Mouse (Mus musculus) frontal cortex, postnatal 14 days (tissue): ENCODE results near the gene Slc9b2.
A peak's percentile ranks its signal among the peaks of the same experiment; 100 is the strongest.

Source experiments
- DNase-seq, 2 experiments: peaks; one replicate each; pipeline ENCODE4 v3.0.0; 2022; ENCODE audit warnings: low spot score in 2 of 2

Slc9b2 gene

DNA sequence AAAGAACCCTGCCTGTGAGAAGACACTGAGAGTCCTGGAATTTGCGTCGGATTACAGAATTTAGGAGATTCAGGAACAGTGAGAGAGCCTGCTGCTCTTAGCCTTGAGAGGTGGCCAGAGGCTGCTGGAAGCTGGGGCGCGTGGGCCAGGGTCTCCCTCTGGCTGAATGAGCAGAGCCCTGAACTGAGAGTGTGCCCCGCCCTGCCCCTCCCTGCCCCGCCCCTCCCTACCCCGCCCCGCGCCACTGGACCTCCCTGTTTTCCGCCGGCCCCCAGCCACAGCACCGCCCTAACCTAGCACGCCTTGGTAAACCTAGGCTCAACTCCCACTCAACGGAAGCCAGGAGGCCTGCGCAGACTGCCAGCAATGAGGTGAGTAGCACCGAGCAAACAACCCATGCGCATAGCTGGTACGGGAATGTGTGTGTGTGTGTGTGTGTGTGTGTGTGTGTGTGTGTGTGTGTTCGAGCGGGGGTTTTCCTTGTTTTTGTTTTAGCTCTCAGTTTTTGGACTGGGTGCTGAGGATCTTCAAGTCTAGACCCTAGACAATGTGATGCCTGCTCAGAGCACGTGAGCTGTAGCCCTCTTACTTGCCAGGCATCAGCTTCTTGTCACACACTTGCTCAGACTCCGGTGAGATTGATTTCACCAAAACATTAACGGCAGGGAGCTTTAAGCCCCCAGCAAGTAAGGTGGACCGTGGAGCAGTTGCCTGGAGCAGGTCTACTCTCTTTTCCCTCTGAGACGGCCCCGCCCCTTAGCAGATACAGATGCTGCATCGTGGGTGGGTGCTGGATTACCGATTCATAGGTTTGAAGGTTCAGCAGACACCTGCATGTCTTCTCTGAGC, at the start of gene Slc9b2:
Slc9b2 (plus strand) TSS at position 290 of the 849 bp plus-strand sequence.
- no peak for DNase-seq

DNA sequence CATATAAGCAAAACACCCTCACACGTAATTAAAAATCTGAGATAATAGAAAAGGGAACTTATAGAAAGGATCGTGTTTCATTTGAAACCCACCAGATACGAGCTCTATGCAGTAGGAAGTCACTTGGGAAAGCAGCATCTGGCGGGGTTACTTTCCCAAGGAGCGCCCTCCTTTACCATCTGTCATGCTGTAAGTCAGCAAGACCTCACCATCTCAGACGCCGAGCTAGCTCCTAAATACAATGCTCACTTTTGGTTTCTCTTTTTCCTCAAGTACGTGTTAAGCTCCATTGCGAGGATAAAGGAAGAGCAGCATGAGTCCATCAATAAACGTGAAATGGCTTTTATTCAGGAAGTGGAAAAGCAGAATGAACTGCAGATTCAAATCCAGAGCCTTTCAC, 48.6 kb upstream of the Slc9b2 start:
- no peak for DNase-seq

GRCm38 (mm10) chr3:135260233-135260632, 47.3 kb upstream of the Slc9b2 start:
- no peak for DNase-seq

DNA sequence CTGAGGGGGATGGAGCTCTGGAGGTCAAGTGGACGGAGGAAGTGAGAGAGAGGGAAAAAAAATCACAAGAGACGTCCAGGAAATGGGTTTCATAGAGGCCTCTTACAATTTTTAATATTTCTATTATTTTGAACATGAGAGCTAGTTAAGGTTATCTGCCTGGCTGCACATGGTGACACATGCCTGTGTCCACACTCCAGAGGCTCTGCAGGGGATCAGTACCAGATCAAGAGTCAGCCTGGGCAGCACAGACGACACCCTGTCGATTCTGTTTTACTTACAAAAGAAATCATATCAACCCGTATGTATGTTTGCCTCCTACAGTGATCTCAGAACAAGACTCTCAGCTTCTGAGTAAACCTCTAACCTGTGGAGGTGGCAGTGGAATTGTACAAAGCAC, 38.9 kb upstream of the Slc9b2 start:
- no peak for DNase-seq

DNA sequence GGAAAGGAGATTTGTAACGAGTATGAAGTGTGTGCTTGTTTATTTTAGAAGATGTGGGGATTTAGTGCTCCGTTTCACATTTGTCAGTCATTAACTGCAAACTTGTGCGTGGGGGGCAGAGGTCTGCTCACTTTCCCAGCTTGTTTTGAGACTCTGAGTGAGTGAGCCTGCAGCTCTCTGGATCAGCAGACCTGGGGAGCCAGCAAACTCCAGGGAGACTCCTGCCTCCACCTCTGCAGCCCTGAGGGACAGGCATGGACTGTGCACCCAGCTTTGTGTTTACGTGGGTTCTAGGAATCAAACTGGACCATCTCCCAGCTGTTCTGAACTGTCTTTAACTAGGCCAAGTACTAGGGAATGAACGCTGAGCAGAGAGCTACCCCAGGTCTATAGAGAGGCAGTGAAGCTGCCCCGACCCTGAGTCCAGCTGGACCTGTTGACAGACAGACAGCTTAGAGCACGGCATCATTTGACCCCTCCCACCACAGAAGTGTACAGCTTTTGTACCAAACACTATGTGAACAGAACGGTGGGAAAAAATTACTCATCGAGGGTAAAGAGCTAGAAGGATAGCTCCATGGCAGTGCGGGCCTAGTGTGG, 38.0 kb upstream of the Slc9b2 start:
- no peak for DNase-seq

DNA sequence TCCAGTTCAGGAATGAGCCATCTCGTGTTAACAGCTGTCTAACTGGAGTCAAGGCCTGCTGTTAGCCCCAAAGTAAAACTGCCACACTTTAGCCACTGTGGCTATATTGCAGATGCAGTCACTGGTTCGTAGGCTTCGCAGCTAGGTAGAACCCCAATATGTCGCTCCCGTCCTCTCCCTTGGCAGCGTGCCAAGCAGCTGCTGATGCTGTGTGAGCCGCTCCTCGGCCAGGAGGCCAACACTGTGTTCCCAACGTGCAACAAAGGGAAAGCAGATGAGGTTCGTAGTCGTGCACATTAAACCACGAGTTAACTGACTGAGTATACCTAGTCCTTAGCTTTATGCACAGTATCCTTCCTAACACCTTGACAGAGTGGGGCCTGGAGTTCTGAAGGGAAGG, 34.9 kb upstream of the Slc9b2 start:
- no peak for DNase-seq

GRCm38 (mm10) chr3:135273047-135273446, 34.5 kb upstream of the Slc9b2 start:
- no peak for DNase-seq

DNA sequence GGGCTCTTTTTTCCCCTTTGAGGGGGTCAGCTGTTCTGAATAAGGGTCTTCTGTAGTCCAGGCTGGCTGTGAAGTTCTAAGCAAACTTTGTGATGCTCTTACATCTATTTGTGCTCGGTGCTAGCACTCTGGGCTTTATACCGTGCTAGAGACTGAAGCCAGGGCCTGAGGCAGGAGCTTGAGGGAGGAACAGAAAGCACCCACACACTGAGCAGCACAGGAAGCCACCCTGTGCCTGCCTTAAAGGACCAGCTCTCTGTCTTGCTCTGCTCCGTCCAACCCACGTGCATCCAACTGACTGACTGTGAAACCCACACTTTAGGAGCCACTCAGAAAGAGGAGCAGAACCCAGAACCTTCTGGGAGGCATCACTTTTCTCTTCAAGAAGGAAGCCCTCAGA, 27.3 kb upstream of the Slc9b2 start:
- DNase-seq, result no peak

DNA sequence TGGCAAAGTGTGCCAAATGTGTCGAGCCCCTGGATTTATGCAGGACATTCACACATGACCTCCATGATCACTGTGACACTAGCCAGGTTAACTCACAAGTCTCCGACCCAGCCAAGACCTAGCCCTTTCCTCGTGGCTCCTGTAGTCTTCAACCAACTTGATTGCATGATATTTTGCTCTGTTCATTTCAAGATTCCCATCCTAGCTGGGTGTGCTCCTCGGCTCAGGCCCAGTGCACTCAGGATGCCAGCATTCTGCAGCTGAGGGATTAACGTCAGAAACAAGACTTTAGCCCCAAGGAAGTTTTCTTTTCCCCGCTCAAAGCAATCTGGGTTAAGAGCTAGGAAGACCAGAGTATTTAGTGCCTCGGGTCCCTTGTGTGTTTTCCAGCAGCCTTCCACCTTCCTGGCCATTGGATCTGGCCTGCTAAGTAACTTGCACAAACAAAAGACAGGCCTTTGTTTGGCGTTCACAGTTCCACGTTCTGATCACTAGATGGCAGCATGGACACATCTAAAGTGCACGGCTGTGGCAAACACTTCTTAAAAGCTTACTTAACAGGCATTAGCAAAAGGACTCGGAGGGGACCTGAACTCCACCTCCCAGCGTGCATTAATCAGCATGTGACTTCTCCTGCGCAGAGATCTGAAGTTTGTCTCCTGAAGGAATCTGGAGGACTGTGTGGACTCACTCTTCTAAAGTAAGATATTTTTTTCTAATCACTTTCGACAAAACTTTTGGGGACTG, 26.7 kb upstream of the Slc9b2 start, which contains the start of gene Bdh2:
Bdh2 (plus strand) TSS at position 553 of the 747 bp plus-strand sequence.
- DNase-seq, result peak; percentile 57 to 76

DNA sequence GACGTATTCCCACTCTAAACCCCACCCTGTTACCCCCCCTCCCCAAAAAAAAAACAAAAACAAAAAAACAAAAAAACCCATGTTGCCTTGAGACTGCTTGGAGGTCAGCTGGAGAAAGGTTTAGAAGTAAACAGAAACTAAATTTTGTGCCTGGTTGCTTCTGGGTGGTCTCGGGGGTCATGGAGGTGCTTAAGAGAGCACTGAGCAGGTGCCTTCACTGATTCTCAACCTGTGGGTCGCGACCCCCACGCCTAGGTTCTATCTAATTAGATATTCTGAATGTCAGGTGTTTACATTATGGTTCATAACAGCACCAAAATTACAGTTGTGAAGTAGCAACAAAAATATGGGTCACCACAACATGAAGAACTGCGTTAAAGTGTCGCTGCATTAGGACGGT, 25.8 kb upstream of the Slc9b2 start:
- no peak for DNase-seq

GRCm38 (mm10) chr3:135285256-135285655, 22.2 kb upstream of the Slc9b2 start:
- DNase-seq, result no peak

GRCm38 (mm10) chr3:135285807-135286206, 21.7 kb upstream of the Slc9b2 start:
- DNase-seq, result no peak

DNA sequence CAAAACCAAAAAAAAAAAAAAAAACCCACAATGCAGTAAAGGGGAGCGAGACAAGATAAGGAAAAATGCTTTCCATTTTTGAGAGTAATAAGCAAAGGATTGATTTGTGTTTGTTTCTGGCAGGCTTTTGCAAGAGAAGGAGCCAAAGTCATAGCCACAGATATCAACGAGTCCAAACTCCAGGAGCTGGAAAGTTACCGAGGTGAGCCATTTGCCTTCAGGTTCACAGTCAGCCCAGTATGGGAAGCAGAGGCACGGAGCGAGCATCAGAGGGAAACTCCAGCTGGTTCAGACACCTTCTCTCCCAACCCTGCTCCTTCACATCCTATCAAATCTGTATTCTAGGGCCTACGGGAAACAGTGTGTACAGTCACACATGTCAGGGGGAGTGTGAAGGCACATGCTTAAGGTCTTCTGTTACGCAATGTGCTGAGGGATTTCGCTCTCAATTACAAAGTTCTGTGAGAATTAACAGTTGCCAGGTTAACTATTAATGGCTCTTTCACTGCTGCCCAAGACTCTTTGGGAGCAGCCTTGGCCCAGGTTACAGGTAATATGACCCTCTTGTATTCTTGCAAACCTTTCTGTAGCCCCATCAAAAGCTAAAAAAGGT, 19.3 kb upstream of the Slc9b2 start:
- DNase-seq, result no peak

- DNase-seq, result no peak
Observed at GRCm38 (mm10) chr3:135289148-135289547, 18.4 kb upstream of the Slc9b2 start.

DNA sequence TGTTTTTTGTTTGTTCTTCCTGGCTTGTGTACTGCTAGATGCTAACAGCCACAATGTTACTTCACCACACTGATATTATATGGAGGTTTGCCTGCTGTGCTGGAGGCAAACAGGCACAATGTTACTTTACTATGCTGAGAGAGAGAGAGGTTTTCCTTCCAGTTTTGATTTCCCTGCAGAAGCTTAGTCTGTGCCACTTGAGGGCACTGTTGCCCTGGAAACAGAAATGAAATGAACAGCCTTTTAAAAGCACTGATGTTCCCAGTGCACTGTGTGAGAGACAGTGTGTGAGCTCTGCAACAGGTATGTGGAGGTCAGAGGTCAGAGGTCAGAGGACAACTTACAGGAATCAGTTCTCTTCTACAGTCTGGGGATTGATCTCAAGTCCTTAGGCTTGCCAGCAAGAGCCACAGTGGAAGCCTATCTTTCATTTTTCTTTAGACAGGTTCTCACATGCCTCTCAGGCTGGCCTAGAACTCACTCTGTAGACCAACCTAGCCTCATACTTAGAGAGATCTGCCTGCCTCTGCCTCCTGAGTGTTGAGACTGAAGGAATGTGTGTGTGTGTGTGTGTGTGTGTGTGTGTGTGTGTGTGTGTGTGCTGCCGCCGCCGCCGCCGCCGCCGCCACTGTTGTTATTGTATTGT, 17.1 kb upstream of the Slc9b2 start:
- peak; percentile 20 to 27 for DNase-seq

- no peak for DNase-seq
Observed at GRCm38 (mm10) chr3:135293703-135294102, 13.8 kb upstream of the Slc9b2 start.

- DNase-seq, result no peak
Observed at GRCm38 (mm10) chr3:135295559-135295958, 11.9 kb upstream of the Slc9b2 start.

GRCm38 (mm10) chr3:135298560-135298959, 8.9 kb upstream of the Slc9b2 start:
- no peak for DNase-seq

DNA sequence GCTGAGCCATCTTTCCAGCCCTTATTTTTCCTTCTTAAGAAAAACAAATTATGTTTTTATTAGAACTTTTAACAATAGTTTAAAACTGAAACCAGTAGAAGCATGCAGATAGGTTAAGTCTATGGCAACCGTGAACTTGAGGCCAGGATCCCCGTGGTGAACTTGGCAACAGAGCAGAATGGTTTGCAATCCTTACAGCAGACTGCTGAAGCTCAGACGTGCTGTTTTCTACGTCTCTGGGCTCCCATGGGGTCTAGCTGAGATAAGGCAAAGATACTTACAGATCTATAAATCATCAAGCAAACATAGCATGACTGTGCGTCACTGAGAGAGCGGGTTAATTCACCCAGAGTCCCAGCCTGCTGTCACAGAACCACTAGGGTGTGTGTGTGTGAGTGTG, 7.4 kb upstream of the Slc9b2 start:
- no peak for DNase-seq

DNA sequence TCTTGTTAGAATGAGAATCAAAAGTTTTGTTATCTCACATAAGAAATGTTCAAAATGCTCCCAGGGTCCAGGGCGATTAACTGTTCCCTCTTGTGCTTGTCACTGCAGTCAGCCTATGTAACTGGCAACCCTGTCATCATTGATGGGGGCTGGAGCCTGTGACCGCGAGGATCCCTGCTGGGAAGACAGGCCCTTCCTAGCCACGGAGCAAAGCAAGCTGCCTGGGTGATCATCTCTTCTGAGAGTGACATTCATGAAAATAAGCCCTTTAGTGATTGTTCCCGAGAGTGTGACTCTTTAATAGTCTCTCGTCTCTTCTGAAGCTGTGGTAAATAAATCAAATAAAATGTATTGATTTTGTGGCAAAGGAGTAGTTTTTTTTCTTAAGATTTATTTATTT, 3.4 kb upstream of the Slc9b2 start:
- no peak for DNase-seq

- no peak for DNase-seq
Observed at GRCm38 (mm10) chr3:135304566-135304965, 2.9 kb upstream of the Slc9b2 start.
